8 mouse cellular contexts compared by ENCODE assay signal in the genomic region with DNA sequence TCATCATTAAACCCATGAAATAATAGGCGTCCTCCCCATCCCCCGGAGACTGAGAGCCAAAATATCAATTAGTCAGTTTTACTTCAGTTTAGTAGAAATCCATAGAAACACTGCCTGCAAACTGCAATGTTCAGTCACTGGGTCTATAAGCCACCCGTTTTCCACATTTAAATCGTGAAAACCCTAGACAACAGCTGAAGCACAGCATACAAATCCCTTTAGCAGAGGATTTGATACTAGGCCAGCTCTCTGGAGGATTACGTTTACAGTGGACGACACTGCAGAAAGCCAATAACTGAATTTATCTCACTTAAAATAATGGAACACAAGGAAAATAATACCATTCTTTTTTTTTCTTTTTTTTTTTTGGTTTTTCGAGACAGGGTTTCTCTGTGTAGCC. TPM values are rescaled to one million over a fixed set of nuclear protein-coding genes. Genes with fewer than 3 reads are reported as not detected.
A peak's percentile ranks its signal among the peaks of the same experiment; 100 is the strongest.
DNase-seq lines count a peak whose midpoint lies in the region; ATAC-seq and TF ChIP-seq lines count a peak whose summit lies in the region.

No protein-coding gene starts in this region.

- 8% methylated on average over 7 of the region's 7 CpGs for WGBS in kidney, postnatal 0 days
- WGBS in hindbrain, postnatal 0 days: 18% methylated on average over 7 of the region's 7 CpGs

- ATAC-seq in kidney, postnatal 0 days (replicated peaks; ENCODE audit: low FRiP score, low read depth): no peak
- no peak for ATAC-seq in hindbrain, postnatal 0 days

- H3K9ac ChIP-seq in kidney, postnatal 0 days (ENCODE audit: low read depth, low read length): peak overlapping the region; percentile 47
- H3K9ac ChIP-seq in hindbrain, postnatal 0 days (replicated peaks; ENCODE audit: low read length): peak overlapping the region; percentile 51

- H3K27ac ChIP-seq in kidney, postnatal 0 days: no peak overlapping the region
- peak overlapping the region; percentile 26; the same call in 1 of the 2 replicates for H3K27ac ChIP-seq in hindbrain, postnatal 0 days

- H3K27me3 ChIP-seq in kidney, postnatal 0 days (ENCODE audit: insufficient read depth, low read length): no peaks in the 10 kb centered on the region
- no peaks in the 10 kb centered on the region for H3K27me3 ChIP-seq in hindbrain, postnatal 0 days (ENCODE audit: insufficient read depth, low read length)
- H3K27me3 ChIP-seq in myocyte (ENCODE audit: control insufficient read depth, insufficient read depth, insufficient read length): no peaks in the 10 kb centered on the region

- peaks cover 20% of the 10 kb centered on the region for H3K36me3 ChIP-seq in kidney, postnatal 0 days (ENCODE audit: insufficient read depth, low read length)
- H3K36me3 ChIP-seq in hindbrain, postnatal 0 days (ENCODE audit: insufficient read depth, low read length): peaks cover 19% of the 10 kb centered on the region
- H3K36me3 ChIP-seq in myocyte (ENCODE audit: control insufficient read depth, insufficient read depth): peaks cover 24% of the 10 kb centered on the region

- no peak for DNase-seq in kidney, postnatal 0 days (ENCODE audit: low spot score)
- no peak for DNase-seq in kidney, adult 9 months
- peak; percentile 47 for DNase-seq in brain, embryonic 14.5 days (ENCODE audit: low read depth)
- peak; percentile 40 for DNase-seq in hindbrain, postnatal 0 days (ENCODE audit: low spot score)
- DNase-seq in left cerebral cortex, adult 8-10 months (ENCODE audit: low spot score in 2 of 2): no peak
- no peak for DNase-seq in kidney, postnatal 10 days
- DNase-seq in thymus, adult 18-20 months: no peak

- H3K9me3 ChIP-seq in kidney, postnatal 0 days (replicated peaks; ENCODE audit: low read length): no peaks in the 10 kb centered on the region
- H3K9me3 ChIP-seq in hindbrain, postnatal 0 days (ENCODE audit: low read length): no peaks in the 10 kb centered on the region

- no peak for TF ChIP-seq CTCF in kidney, postnatal 0 days (IDR thresholded peaks at IDR 0.05; ENCODE audit: low read depth)
- TF ChIP-seq CTCF in brain, embryonic 14.5 days (IDR thresholded peaks at IDR 0.05; ENCODE audit: borderline replicate concordance, extremely low read depth, insufficient read depth, insufficient read length): no peak
- no peak for TF ChIP-seq CTCF in hindbrain, postnatal 0 days (IDR thresholded peaks at IDR 0.05; ENCODE audit: low read depth)

- peaks cover 72% of the 10 kb centered on the region for H3K79me2 ChIP-seq in myocyte (ENCODE audit: control insufficient read depth, insufficient read depth)

- TF ChIP-seq POLR2A in brain, embryonic 14.5 days (IDR thresholded peaks at IDR 0.05; ENCODE audit: borderline replicate concordance, extremely low read depth, insufficient read depth, insufficient read length, poor library complexity, severe bottlenecking): no peak
- no peak for TF ChIP-seq POLR2A in myocyte (IDR thresholded peaks at IDR 0.05; ENCODE audit: insufficient read length, low read depth)

- no peak overlapping the region for H3ac ChIP-seq in myocyte (ENCODE audit: control insufficient read depth, insufficient read length)

- peak overlapping the region; percentile 65 for H3K4me3 ChIP-seq in kidney, postnatal 0 days (replicated peaks; ENCODE audit: low read depth, low read length)
- peak overlapping the region; percentile 79 for H3K4me3 ChIP-seq in hindbrain, postnatal 0 days (ENCODE audit: low read length)
- H3K4me3 ChIP-seq in myocyte: peak overlapping the region; percentile 96

- peaks cover 12% of the 10 kb centered on the region for H3K4me1 ChIP-seq in kidney, postnatal 0 days (replicated peaks; ENCODE audit: insufficient read depth, low read length)
- H3K4me1 ChIP-seq in hindbrain, postnatal 0 days (ENCODE audit: insufficient read depth, low read length): peaks cover 15% of the 10 kb centered on the region

- peak overlapping the region; percentile 81 for H3K4me2 ChIP-seq in kidney, postnatal 0 days (ENCODE audit: low read length)
- peak overlapping the region; percentile 76 for H3K4me2 ChIP-seq in hindbrain, postnatal 0 days (ENCODE audit: low read depth, low read length)
- peak overlapping the region; percentile 92 for H3K4me2 ChIP-seq in myocyte (ENCODE audit: low read depth)

TF ChIP-seq in myocyte, 11 proteins besides CTCF, POLR2A, EP300 and RAD21:
- no peak for TF ChIP-seq REST (IDR thresholded peaks at IDR 0.05; ENCODE audit: insufficient read depth, insufficient read length)
- TF ChIP-seq TCF12 (IDR thresholded peaks at IDR 0.05; ENCODE audit: insufficient read depth, poor library complexity, severe bottlenecking): no peak
- TF ChIP-seq MAX (IDR thresholded peaks at IDR 0.05; ENCODE audit: low read depth): no peak
- no peak for TF ChIP-seq USF1 (IDR thresholded peaks at IDR 0.05; ENCODE audit: low read depth)
- no peak for TF ChIP-seq CEBPB (IDR thresholded peaks at IDR 0.05; ENCODE audit: insufficient read depth, poor library complexity, severe bottlenecking)
- TF ChIP-seq E2F4 (IDR thresholded peaks at IDR 0.05; ENCODE audit: insufficient read depth): no peak
- no peak for TF ChIP-seq POLR2AphosphoS2 (IDR thresholded peaks at IDR 0.05; ENCODE audit: insufficient read length, low read depth)
- TF ChIP-seq TCF3 (IDR thresholded peaks at IDR 0.05; ENCODE audit: insufficient read length, low read depth): no peak
- no peak for TF ChIP-seq SRF (IDR thresholded peaks at IDR 0.05; ENCODE audit: control insufficient read depth, insufficient read length, low read depth)
- TF ChIP-seq MYOG (IDR thresholded peaks at IDR 0.05; ENCODE audit: control insufficient read depth in 1 of 3, insufficient read depth in 1 of 3, insufficient read length in 2 of 3, low read depth in 2 of 3): no peak
- no peak for TF ChIP-seq MYOD1 (IDR thresholded peaks at IDR 0.05; ENCODE audit: control insufficient read depth in 1 of 3, insufficient read length in 2 of 3, low read depth in 2 of 3)

RNA-seq across cellular contexts. Expression of a gene that starts 1.6 kb away (rescaled TPM):
- polyA plus RNA-seq in kidney, postnatal 0 days (2015; fragmentation: Nextera tagmentation; extraction: Ambion mirVana): 117 and 120 TPM in 2 replicates
- 112 and 115 TPM in 2 replicates for polyA plus RNA-seq in brain, embryonic 14.5 days (2012; rRNA removed)
- total RNA-seq in hindbrain, postnatal 0 days (2014; rRNA removed): 31.1 and 39.9 TPM in 2 replicates
- 112 and 136 TPM in 2 replicates for polyA plus RNA-seq in hindbrain, postnatal 0 days (2015; fragmentation: Nextera tagmentation; extraction: Ambion mirVana)
- polyA plus RNA-seq in myocyte (2012; fragmentation: generic; extraction: Trizol): 18.4 TPM
- 10 to 100 TPM; 66.7 to 90.2 (median 78.9) TPM for total RNA-seq in left cerebral cortex, adult 8-10 months (2022)

RNA-seq across cellular contexts. Expression of a gene that starts 1.9 kb away (rescaled TPM):
- polyA plus RNA-seq in kidney, postnatal 0 days (2015; fragmentation: Nextera tagmentation; extraction: Ambion mirVana): 9.4 and 10.7 TPM in 2 replicates
- 10.3 and 17.5 TPM in 2 replicates for polyA plus RNA-seq in brain, embryonic 14.5 days (2012; rRNA removed)
- total RNA-seq in hindbrain, postnatal 0 days (2014; rRNA removed): 7.1 and 23.1 TPM in 2 replicates
- 4.1 and 6.9 TPM in 2 replicates for polyA plus RNA-seq in hindbrain, postnatal 0 days (2015; fragmentation: Nextera tagmentation; extraction: Ambion mirVana)
- 6.5 TPM for polyA plus RNA-seq in myocyte (2012; fragmentation: generic; extraction: Trizol)
- total RNA-seq in left cerebral cortex, adult 8-10 months (2022): 1 to 10 TPM in 1 of 4 experiments, under 1 TPM in 3; 0.48 to 1.4 (median 0.74) TPM

RNA-seq across cellular contexts. Expression of a gene that starts 26.7 kb away (rescaled TPM):
- 59.1 and 63.8 TPM in 2 replicates for polyA plus RNA-seq in kidney, postnatal 0 days (2015; fragmentation: Nextera tagmentation; extraction: Ambion mirVana)
- polyA plus RNA-seq in brain, embryonic 14.5 days (2012; rRNA removed): 79.2 and 91.8 TPM in 2 replicates
- 23.9 and 26.5 TPM in 2 replicates for total RNA-seq in hindbrain, postnatal 0 days (2014; rRNA removed)
- 40.0 and 46.8 TPM in 2 replicates for polyA plus RNA-seq in hindbrain, postnatal 0 days (2015; fragmentation: Nextera tagmentation; extraction: Ambion mirVana)
- polyA plus RNA-seq in myocyte (2012; fragmentation: generic; extraction: Trizol): 9.7 TPM
- total RNA-seq in left cerebral cortex, adult 8-10 months (2022): 10 to 100 TPM; 30.4 to 48.8 (median 44.5) TPM

Comparison
In these comparisons a context has a peak if more than half of its experiments do, and no peak if none do; other contexts are left out.
1. DNase-seq: peak in brain, embryonic 14.5 days (single experiment) and hindbrain, postnatal 0 days (single experiment); none in kidney, postnatal 0 days (single experiment), kidney, adult 9 months (single experiment), left cerebral cortex, adult 8-10 months (0 of 2), kidney, postnatal 10 days (single experiment) and thymus, adult 18-20 months (0 of 2).
2. Peak in every context shown above with its lines, with median percentiles within 50 percentile points of each other: H3K4me2 ChIP-seq and H3K4me3 ChIP-seq.